Mouse (Mus musculus) megakaryocyte, embryonic 14.5 days (primary cell): ENCODE data around the gene Fam19a2. TPM values are rescaled to one million over a fixed set of nuclear protein-coding genes. Genes with fewer than 3 reads are reported as not detected.

Experiments used
- H3K27me3 ChIP-seq: replicated peaks from 2 replicates; pipeline ENCODE3; 2012; ENCODE audit warnings: inconsistent platforms
- H3K36me3 ChIP-seq: replicated peaks from 2 replicates; pipeline ENCODE3; 2012; ENCODE audit warnings: low read length, inconsistent platforms, mixed read lengths
- H3K4me1 ChIP-seq: 2 replicates; pipeline ENCODE4 v1.6.1; 2012; ENCODE audit warnings: inconsistent platforms
- H3K4me3 ChIP-seq: replicated peaks from 2 replicates; pipeline ENCODE3; 2012; ENCODE audit warnings: moderate library complexity, mild to moderate bottlenecking, inconsistent platforms
- H3K9me3 ChIP-seq: 2 replicates; pipeline ENCODE4 v1.6.1; 2012; ENCODE audit warnings: inconsistent platforms
- FLI1 ChIP-seq: IDR thresholded peaks from 2 replicates; pipeline ENCODE4 v1.6.1; 2012; ENCODE audit warnings: low read length, inconsistent platforms, mixed read lengths
- GATA1 ChIP-seq: IDR thresholded peaks from 3 replicates; pipeline ENCODE4 v1.6.1; 2012; ENCODE audit warnings: mixed read lengths, low read length, inconsistent platforms, borderline replicate concordance
- polyA plus RNA-seq: library from polyadenylated mRNA; stranded (reverse); fragments of >175 nt; gene quantifications from 2 replicates; pipeline ENCODE4 v1.2.3, GENCODE M21; 2012; ENCODE audit warnings: low replicate concordance; ENCODE audit not compliant: insufficient read depth

The Fam19a2 gene
- polyA plus RNA-seq, 1 experiment, result not detected

GRCm38 (mm10) chr10:123274554-123274953, 10.8 kb downstream of the Fam19a2 start:
- no peaks in the 10 kb centered on the region for H3K36me3 ChIP-seq
- H3K4me3 ChIP-seq, result no peak overlapping the region
- TF ChIP-seq GATA1 (no peak), FLI1 (no peak)
- no peaks in the 10 kb centered on the region for H3K9me3 ChIP-seq
- no peaks in the 10 kb centered on the region for H3K4me1 ChIP-seq
- H3K27me3 ChIP-seq, result no peaks in the 10 kb centered on the region

DNA sequence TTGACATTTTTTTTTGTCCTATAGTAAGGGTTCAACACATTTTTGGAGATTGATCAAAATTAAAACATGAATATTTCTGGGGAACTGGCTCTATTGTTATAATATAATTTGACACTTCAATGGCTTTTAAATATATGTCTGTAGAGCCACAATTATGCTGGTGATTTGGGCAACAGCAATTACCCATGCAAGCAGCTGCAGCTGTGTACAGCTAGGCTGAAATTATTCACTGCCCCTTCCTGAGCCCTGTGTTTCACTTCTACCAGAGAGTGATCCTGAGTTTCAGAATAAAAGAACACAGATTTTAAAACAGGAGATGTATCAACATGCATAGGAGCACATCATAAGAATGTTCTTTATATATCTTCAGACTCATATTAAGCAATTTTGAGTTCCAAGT, 43.5 kb downstream of the Fam19a2 start:
- Histone ChIP-seq H3K36me3 (no peaks in the 10 kb centered on the region), H3K4me3 (no peak overlapping the region), H3K4me1 (no peaks in the 10 kb centered on the region), H3K9me3 (no peaks in the 10 kb centered on the region), H3K27me3 (no peaks in the 10 kb centered on the region)
- no peak for TF ChIP-seq FLI1
- no peak for TF ChIP-seq GATA1

DNA sequence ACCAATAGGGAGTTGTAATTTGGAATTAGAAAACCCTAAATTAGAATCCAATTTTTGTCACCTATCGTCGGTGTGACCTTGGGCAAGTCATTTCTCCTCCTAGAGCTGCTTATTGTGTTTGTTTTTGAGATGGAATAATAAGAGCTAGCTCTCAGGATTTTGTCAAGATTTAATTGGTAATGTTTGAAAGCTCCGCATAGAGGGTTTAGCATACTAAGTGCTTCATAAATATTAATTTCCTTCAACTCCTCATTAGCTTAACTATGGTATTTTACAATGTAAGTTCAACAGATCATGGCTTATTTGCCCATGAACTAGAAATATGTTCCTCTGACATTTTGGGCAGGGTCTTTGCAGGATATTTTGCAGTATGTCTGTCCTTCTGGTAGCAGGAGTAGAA, 62.5 kb downstream of the Fam19a2 start:
- TF ChIP-seq GATA1 (no peak), FLI1 (no peak)
- no peaks in the 10 kb centered on the region for H3K36me3 ChIP-seq
- H3K27me3 ChIP-seq, result no peaks in the 10 kb centered on the region
- H3K9me3 ChIP-seq, result no peaks in the 10 kb centered on the region
- no peak overlapping the region for H3K4me3 ChIP-seq
- no peaks in the 10 kb centered on the region for H3K4me1 ChIP-seq

DNA sequence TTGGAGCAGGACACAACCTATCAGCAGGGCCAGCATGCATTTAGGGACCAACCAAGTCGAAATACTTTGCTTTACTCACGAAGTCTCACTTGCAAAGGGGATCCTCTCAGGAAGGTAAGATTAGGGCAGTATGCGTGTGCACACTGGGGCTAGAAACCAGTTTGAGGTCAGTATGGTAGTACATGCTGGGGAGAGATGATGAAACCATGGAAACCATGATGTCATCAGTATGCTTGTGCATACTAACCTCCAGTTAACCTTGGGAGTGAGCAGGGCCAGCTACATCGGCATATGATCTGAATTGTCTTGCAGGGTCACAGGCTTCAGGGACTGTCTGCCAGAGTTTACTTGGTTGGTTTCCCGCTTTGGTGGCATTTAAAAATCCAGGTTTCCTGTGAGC, 77.5 kb downstream of the Fam19a2 start:
- H3K4me3 ChIP-seq, result no peak overlapping the region
- H3K9me3 ChIP-seq, result no peaks in the 10 kb centered on the region
- no peaks in the 10 kb centered on the region for H3K36me3 ChIP-seq
- no peaks in the 10 kb centered on the region for H3K27me3 ChIP-seq
- no peaks in the 10 kb centered on the region for H3K4me1 ChIP-seq
- TF ChIP-seq GATA1 (no peak), FLI1 (no peak)

DNA sequence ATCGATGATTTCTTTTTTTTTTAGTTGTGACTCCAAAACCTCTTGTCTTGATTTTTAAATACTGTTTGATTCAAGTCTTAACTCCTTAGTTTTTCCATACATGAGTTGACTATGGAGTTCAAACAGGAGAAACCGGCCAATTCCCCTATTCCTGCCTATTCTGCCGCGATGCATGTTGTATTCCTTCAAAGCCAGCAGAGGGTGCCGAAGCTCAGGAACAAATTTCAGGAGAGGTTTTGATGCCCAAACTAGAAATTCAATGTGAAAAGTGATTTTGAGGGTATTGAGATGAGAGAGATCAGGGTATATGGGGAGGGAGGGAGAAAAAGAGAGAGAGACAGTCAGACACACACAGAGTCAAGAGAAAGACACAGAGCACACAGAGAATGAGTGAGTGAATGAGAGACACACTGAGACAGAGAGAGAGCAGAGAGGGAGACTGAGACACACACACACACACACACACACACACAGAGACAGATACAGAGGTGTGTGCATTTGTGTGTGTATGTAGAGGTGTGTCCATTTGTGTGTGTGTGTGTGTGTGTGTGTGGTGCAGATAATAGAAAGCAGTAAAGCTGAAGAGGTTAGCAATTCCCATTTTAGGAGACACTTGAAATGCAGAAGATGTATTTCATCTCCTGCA, 78.9 kb downstream of the Fam19a2 start:
- no peak for TF ChIP-seq GATA1
- TF ChIP-seq FLI1, result no peak
- H3K4me3 ChIP-seq, result no peak overlapping the region
- no peaks in the 10 kb centered on the region for H3K27me3 ChIP-seq
- H3K4me1 ChIP-seq, result no peaks in the 10 kb centered on the region
- no peaks in the 10 kb centered on the region for H3K9me3 ChIP-seq
- H3K36me3 ChIP-seq, result no peaks in the 10 kb centered on the region

DNA sequence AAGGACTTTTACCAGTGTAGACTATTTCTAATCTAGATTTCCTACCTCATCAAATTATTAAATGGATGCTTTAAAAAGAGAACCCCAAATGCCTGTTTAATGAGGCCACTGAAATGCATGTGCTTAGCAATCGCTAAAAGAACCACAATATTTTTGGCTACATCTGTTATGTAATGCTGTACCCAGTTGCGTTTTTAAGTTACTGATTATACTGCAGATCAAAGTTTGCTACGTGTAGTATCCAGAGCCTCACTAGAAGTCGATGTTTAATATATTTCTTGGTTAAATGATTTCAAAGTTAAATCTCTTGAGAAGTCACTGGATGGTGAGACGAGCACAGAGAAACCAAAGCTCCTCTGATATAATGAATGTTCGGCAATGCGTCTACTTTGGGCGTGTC, 82.5 kb downstream of the Fam19a2 start:
- Histone ChIP-seq H3K27me3 (no peaks in the 10 kb centered on the region), H3K36me3 (no peaks in the 10 kb centered on the region), H3K4me1 (no peaks in the 10 kb centered on the region), H3K9me3 (peaks cover 5% of the 10 kb centered on the region; the same call in 1 of the 2 replicates), H3K4me3 (no peak overlapping the region)
- no peak for TF ChIP-seq GATA1
- no peak for TF ChIP-seq FLI1

- no peaks in the 10 kb centered on the region for H3K4me1 ChIP-seq
- no peaks in the 10 kb centered on the region for H3K27me3 ChIP-seq
- H3K36me3 ChIP-seq, result no peaks in the 10 kb centered on the region
- TF ChIP-seq GATA1 (no peak), FLI1 (no peak)
- H3K9me3 ChIP-seq, result peaks cover 15% of the 10 kb centered on the region
- no peak overlapping the region for H3K4me3 ChIP-seq
Observed at GRCm38 (mm10) chr10:123353667-123354066, 89.9 kb downstream of the Fam19a2 start.

DNA sequence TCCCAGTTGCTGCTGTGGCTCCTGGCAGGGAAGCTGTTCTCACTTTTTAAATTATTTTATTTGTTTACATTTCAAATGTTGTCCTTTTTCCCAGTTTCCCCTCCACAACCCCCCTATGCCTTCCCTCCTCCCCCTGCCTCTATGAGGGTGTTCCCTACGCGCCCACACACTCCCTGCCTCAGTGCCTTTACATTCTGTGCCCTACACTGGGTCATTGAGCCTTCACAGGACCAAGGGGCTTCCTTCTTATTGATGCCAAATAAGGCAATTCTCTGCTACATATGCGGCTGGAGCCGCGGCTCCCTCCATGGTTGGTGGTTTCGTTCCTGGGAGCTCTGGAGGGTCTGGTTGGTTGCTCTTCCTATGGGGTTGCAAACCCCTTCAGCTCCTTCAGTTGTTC, 93.2 kb downstream of the Fam19a2 start:
- no peaks in the 10 kb centered on the region for H3K27me3 ChIP-seq
- no peaks in the 10 kb centered on the region for H3K36me3 ChIP-seq
- TF ChIP-seq GATA1 (no peak), FLI1 (no peak)
- no peak overlapping the region for H3K4me3 ChIP-seq
- H3K9me3 ChIP-seq, result peaks cover 10% of the 10 kb centered on the region; the same call in 1 of the 2 replicates
- no peaks in the 10 kb centered on the region for H3K4me1 ChIP-seq

DNA sequence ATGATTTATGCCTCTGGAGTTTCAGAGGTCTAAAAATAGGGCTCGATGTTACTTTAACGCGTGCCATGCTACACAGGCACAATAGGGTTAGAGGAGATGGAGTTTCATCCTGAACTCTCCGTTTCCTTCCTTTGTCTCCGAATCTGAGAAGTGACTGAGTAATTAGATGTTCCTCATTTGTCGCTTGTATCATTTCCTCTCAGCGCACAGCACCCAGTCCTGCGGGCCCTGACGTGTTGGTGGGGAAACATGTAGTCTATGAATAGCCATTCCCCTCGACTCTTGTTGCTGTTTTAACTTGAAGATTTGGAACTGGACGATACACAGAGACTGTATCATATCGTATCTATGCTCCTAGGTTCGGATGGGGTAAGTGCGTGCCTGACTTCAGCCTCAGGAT, 96.7 kb downstream of the Fam19a2 start:
- no peak for TF ChIP-seq GATA1
- TF ChIP-seq FLI1, result no peak
- H3K9me3 ChIP-seq, result peaks cover 10% of the 10 kb centered on the region; the same call in 1 of the 2 replicates
- H3K27me3 ChIP-seq, result no peaks in the 10 kb centered on the region
- no peak overlapping the region for H3K4me3 ChIP-seq
- H3K4me1 ChIP-seq, result no peaks in the 10 kb centered on the region
- H3K36me3 ChIP-seq, result no peaks in the 10 kb centered on the region

DNA sequence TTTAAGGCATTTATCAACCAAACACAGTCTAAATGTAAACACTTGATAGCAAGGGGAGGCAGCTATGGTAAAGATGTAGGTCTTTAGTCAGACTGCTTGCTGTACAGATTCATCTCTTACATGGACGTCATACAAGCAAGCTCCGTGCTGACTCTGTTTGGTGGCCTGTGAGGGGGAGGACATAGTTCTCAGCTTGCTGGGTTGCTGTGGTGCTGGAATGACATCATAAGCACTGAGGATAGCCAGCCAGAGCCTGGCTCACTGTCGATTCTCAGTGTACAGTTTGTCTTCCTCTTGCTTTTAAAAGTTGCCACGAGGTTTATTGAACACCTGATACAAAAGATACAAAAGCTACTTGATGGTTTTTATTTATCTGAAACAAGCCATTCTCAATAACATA, 100.8 kb downstream of the Fam19a2 start:
- Histone ChIP-seq H3K4me1 (no peaks in the 10 kb centered on the region), H3K9me3 (peaks cover 6% of the 10 kb centered on the region; the same call in 1 of the 2 replicates), H3K4me3 (no peak overlapping the region), H3K36me3 (no peaks in the 10 kb centered on the region), H3K27me3 (no peaks in the 10 kb centered on the region)
- no peak for TF ChIP-seq GATA1
- TF ChIP-seq FLI1, result no peak
